Mouse (Mus musculus) forebrain, embryonic 16.5 days (tissue): ENCODE data around the gene Bag6. TPM values are rescaled to one million over a fixed set of nuclear protein-coding genes. Genes with fewer than 3 reads are reported as not detected.
A peak's percentile ranks its signal among the peaks of the same experiment; 100 is the strongest.

Experiments used
- ATAC-seq: fragments of 200-750 bp; cut with Nextera tagmentation; 2 replicates; pipeline ENCODE4 v1.8.0; 2017; ENCODE audit warnings: mild to moderate bottlenecking, moderate library complexity
- H3K27ac ChIP-seq: fragments of 300-500 bp; sonication (generic); 2 replicates; pipeline ENCODE4 v1.5.1; 2014; ENCODE audit warnings: low read length, control low read depth
- H3K27me3 ChIP-seq: fragments of 300-500 bp; sonication (generic); replicated peaks from 2 replicates; pipeline ENCODE4 v1.6.1; 2014; ENCODE audit warnings: low read length; ENCODE audit not compliant: control insufficient read depth, insufficient read depth
- H3K36me3 ChIP-seq: fragments of 300-500 bp; sonication (generic); 2 replicates; pipeline ENCODE4 v1.6.1; 2014; ENCODE audit not compliant: control insufficient read depth, insufficient read depth
- H3K4me1 ChIP-seq: fragments of 300-500 bp; sonication (generic); replicated peaks from 2 replicates; pipeline ENCODE4 v1.6.1; 2014; ENCODE audit warnings: low read length; ENCODE audit not compliant: control insufficient read depth, insufficient read depth
- H3K4me2 ChIP-seq: fragments of 300-500 bp; sonication (generic); 2 replicates; pipeline ENCODE4 v1.6.1; 2014; ENCODE audit warnings: mild to moderate bottlenecking, low read length, control low read depth
- H3K4me3 ChIP-seq: fragments of 300-500 bp; sonication (generic); replicated peaks from 2 replicates; pipeline ENCODE4 v1.5.1; 2014; ENCODE audit warnings: mild to moderate bottlenecking, low read length, control low read depth
- H3K9ac ChIP-seq: fragments of 300-500 bp; sonication (generic); replicated peaks from 2 replicates; pipeline ENCODE4 v1.6.1; 2014; ENCODE audit warnings: low read depth, low read length, control low read depth
- H3K9me3 ChIP-seq: fragments of 300-500 bp; sonication (generic); 2 replicates; pipeline ENCODE4 v1.6.1; 2016; ENCODE audit warnings: low read length; ENCODE audit not compliant: control insufficient read depth
- WGBS: fragments of 180-500 bp; shearing (Covaris S2); extraction: QIAGEN DNeasy Blood & Tissue Kit; methylation state at CpG from one replicate; pipeline ENCODE4 v1.1.7; 2014; 5-methylcytosine and 5-hydroxymethylcytosine counted together
- polyA plus RNA-seq: library from polyadenylated mRNA; unstranded; fragments of >200 nt; fragmentation: Nextera tagmentation; extraction: Ambion mirVana; gene quantifications from 2 replicates; pipeline ENCODE4 v1.2.1, GENCODE M21; 2015

The Bag6 gene
- polyA plus RNA-seq, 1 experiment from 2014 or later: 86.7 TPM

DNA sequence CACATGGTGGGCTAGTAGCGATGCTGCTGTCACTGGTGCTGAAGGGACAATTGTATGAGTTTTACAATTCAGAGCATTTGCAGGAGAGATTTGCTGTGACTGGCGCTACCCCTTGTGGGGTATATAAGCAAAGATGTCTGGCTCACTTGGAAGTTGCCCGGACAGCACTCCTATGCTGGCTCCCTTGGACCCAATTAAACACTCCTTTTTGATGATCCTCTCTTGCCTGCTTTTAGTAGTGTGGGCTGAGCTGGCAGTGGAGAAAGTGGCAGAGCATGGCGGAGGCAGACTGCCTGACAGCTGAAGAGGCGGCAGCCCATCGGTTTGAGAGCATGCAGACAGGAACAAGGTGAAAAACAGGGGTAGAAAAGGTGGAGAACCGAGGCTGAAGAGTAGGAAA is 32.8 kb downstream of the Bag6 start:
- 89% methylated on average over 7 of the region's 7 CpGs for WGBS
- no peaks in the 10 kb centered on the region for H3K9me3 ChIP-seq

DNA sequence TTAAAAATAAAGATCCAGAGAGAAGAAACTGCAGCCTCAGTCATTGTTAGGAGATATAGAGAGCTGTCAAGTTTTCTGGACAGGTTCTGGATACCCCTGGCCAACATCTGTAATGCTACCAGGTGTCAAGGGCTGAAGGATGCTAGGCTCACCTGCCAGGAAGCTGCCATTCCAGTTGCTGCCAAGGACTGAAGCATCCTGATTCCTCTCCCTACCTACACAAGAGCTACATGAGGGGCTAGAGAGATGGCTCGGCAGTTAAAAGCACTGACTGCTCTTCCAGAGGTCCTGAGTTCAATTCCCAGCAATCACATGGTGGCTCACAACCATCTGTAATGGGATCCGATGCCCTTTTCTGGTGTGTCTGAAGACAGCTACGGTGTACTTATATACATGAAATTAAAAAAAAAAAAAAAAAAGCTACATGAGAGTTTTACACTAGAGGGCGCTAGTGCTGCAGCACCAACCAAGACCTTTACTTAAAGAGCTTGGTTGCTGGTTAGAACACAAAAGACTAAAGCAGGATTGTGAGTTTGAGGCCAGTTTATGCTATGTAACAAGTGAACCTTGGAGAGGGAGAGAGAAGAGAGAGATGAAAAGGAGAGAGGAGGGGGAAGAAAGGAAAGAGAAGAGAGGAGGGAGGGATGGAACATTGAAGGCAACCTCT is 33.7 kb downstream of the Bag6 start:
- Histone ChIP-seq H3K4me2 (no peak overlapping the region), H3K9me3 (no peaks in the 10 kb centered on the region), H3K27me3 (no peaks in the 10 kb centered on the region), H3K27ac (peak overlapping the region; percentile 31; the same call in 1 of the 2 replicates), H3K36me3 (no peaks in the 10 kb centered on the region), H3K9ac (no peak overlapping the region), H3K4me3 (no peak overlapping the region), H3K4me1 (peaks cover 9% of the 10 kb centered on the region)
- 13% methylated on average over 4 of the region's 4 CpGs for WGBS
- no peak for ATAC-seq

More for the DNA sequence above, 32.8 kb downstream of the Bag6 start:
- H3K4me3 ChIP-seq: no peak overlapping the region
- H3K9ac ChIP-seq: no peak overlapping the region
- peaks cover 16% of the 10 kb centered on the region for H3K4me1 ChIP-seq
- H3K4me2 ChIP-seq: no peak overlapping the region
- no peaks in the 10 kb centered on the region for H3K36me3 ChIP-seq
- no peak overlapping the region for H3K27ac ChIP-seq
- no peak for ATAC-seq
- H3K27me3 ChIP-seq: no peaks in the 10 kb centered on the region

DNA sequence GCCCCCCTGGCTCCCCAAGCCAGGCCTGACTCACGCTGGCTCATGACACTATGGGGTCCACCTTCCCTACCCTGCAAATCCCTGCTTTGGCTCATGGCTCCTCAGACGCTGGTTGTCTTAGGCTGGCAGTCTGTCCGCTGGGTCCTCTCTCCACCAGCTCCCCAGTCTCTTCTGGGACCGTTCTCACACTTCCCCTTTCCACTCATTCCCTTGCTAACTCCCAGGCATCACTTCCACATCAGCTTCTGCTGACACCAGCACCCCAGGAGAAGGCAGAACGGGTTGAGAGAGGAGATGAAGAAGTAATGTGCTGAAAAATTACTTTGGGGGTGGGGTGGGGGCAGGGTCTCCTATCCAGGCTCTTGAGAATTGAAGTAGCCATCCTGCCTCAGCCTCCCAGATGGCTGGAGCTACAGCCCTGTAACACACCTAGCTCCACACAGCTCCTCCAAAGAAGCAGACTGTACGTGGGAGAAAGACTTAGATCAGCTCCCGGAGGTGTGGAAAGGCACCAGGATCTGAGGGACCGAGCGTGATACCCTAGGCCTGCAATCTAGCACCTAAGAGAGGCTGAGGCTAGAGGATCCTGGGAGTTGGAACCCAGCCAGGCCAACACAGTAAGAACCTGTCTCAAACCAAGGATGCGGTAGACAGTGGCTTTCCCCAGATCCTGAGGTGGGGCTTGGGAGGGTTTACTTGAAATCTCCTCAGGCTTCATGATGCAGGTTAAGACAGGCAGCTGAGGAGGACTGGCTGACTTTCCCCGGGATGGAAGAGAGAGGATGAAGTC is 37.7 kb downstream of the Bag6 start:
- no peaks in the 10 kb centered on the region for H3K4me1 ChIP-seq
- no peak overlapping the region for H3K27ac ChIP-seq
- H3K4me3 ChIP-seq: no peak overlapping the region
- ATAC-seq: no peak
- no peak overlapping the region for H3K4me2 ChIP-seq
- no peaks in the 10 kb centered on the region for H3K36me3 ChIP-seq
- H3K9me3 ChIP-seq: no peaks in the 10 kb centered on the region
- H3K27me3 ChIP-seq: no peaks in the 10 kb centered on the region
- 74% methylated on average over 11 of the region's 11 CpGs for WGBS
- H3K9ac ChIP-seq: no peak overlapping the region

DNA sequence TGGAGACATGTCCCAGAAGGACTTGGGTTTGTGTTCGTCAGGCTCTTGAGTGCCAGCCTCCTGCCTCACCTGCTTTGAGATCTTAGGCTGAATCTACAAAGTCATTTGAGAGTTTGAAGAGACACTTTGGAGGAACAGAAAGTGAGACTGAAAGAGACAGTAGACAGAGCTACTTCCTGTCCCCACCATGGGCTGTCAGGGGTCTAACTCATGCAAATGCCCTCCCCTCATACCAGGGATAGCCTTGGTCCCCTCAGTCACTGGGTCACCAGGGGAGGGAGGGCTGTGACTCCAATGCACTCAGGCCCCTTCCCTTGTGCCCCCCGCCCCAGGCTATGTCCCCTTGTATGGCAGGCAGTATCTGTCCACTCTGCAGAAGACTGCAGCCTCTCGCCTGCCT is 38.4 kb downstream of the Bag6 start:
- no peak overlapping the region for H3K27ac ChIP-seq

DNA sequence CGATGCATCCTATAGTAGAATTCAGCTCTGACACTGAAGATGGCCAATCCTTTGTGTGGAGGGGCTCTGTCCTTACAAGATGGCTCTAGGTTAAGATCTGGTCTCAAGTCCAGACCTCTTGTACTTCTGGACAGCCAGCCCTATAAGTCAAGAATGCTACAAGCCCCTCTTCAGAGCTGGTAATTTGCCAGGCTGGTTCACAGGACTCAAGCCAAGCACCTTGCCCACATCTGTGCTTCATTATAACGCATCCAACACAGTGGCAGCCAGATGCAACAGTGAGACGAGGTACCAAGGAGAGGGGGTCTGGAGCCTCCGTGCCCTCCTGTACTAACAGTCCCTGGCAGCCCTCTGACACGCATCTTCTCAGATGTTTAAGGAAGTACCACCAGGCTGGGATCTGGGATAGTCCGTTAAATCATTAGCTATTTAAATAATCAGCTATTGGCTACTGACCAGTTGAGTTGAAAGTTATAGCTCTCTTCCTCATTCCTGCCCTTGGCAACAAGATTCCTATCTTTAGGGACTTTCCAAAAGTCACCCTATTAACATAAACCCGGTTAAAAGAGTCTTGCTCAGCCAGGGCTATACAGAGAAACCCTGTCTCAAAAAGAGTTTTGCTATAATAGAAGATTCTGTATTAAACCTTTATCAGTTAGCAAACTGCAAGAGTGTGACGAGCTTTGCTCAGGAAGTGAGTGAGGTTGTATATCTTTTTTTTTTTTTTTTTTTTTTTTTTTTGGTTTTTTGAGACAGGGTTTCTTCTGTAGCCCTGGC is 39.4 kb downstream of the Bag6 start:
- no peak overlapping the region for H3K4me3 ChIP-seq
- no peaks in the 10 kb centered on the region for H3K9me3 ChIP-seq
- WGBS: 73% methylated on average over 8 of the region's 8 CpGs
- ATAC-seq: no peak
- H3K4me1 ChIP-seq: no peaks in the 10 kb centered on the region
- H3K27ac ChIP-seq: no peak overlapping the region
- H3K9ac ChIP-seq: no peak overlapping the region
- H3K4me2 ChIP-seq: no peak overlapping the region
- no peaks in the 10 kb centered on the region for H3K36me3 ChIP-seq
- H3K27me3 ChIP-seq: no peaks in the 10 kb centered on the region

More for the DNA sequence above, 38.4 kb downstream of the Bag6 start:
- no peak overlapping the region for H3K4me2 ChIP-seq
- H3K9me3 ChIP-seq: no peaks in the 10 kb centered on the region
- no peaks in the 10 kb centered on the region for H3K27me3 ChIP-seq
- no peak for ATAC-seq
- WGBS: 84% methylated on average over 3 of the region's 3 CpGs
- no peaks in the 10 kb centered on the region for H3K4me1 ChIP-seq
- no peak overlapping the region for H3K4me3 ChIP-seq
- no peaks in the 10 kb centered on the region for H3K36me3 ChIP-seq
- no peak overlapping the region for H3K9ac ChIP-seq

DNA sequence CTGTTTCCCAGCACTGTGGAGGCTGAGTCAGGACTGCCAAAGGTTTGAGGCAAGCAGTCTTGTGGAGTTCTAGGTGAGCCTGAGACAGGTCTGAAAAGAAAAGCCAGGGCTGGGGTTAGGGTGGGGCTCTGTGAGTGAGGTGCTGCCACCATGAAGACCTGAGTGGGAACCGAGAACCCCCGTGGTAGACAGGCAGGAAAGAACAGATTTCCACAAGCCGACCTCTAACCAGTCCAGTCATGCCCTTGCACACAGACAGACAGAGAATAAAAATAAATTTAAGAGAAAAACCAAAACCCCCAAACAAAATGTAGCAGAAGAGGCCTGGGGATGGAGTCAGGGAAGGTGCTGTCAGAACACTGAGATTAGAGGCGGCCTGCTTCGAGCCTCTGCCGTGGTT is 40.4 kb downstream of the Bag6 start:
- 76% methylated on average over 6 of the region's 6 CpGs for WGBS
- no peak overlapping the region for H3K4me3 ChIP-seq
- H3K4me2 ChIP-seq: no peak overlapping the region
- no peaks in the 10 kb centered on the region for H3K27me3 ChIP-seq
- H3K36me3 ChIP-seq: no peaks in the 10 kb centered on the region
- no peak overlapping the region for H3K27ac ChIP-seq
- H3K4me1 ChIP-seq: no peaks in the 10 kb centered on the region
- H3K9ac ChIP-seq: no peak overlapping the region
- no peaks in the 10 kb centered on the region for H3K9me3 ChIP-seq
- no peak for ATAC-seq

DNA sequence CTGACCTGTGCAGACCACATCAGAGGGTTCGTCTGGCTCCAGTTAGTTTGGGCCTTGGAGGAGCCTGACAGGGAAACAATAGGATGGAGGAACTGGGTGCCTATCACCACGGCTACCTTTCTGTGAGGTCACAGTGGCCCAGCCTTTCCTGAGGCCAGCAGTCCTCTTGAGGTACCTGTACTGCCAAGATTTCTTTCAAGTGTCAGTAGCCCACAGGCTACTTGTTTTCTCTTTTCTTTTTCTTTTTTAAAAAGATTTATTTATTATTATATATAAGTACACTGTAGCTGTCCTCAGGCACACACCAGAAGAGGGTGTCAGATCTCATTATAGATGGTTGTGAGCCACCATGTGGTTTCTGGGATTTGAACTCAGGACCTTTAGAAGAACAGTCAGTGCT is 41.0 kb downstream of the Bag6 start, which contains the start of gene Aif1:
Gene Aif1 (minus strand): TSS at position 101 of the 400 bp plus-strand sequence.
- no peaks in the 10 kb centered on the region for H3K4me1 ChIP-seq
- H3K27me3 ChIP-seq: no peaks in the 10 kb centered on the region
- ATAC-seq: no peak
- H3K4me3 ChIP-seq: no peak within 1 kb of the TSS
- H3K9me3 ChIP-seq: no peaks in the 10 kb centered on the region
- H3K9ac ChIP-seq: no peak within 1 kb of the TSS
- WGBS: 43% methylated on average over 2 of the region's 2 CpGs
- H3K27ac ChIP-seq: no peak within 1 kb of the TSS
- H3K36me3 ChIP-seq: no peaks in the 10 kb centered on the region
- no peak within 1 kb of the TSS for H3K4me2 ChIP-seq

DNA sequence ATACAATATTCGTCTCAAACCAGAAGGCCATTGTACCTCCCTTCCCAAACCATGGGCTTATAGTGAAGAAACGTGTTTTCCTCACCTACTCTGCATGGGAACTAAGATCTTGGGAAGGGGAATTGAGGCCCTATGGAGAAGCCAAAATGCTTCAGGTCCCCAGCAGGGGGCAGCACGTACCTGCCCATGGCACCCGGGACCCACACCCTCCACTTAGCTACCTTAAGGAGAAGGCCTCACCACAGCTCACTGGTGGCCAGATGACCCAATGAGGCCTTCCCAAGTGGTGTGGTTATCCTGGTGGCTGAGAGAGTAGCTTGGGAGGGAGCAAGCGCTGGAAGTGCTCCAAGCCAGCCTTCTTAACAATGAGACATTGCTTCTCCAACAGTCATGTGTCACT is 43.5 kb downstream of the Bag6 start:
- Histone ChIP-seq H3K4me2 (no peak overlapping the region), H3K4me3 (no peak overlapping the region), H3K4me1 (no peaks in the 10 kb centered on the region), H3K9me3 (no peaks in the 10 kb centered on the region), H3K36me3 (no peaks in the 10 kb centered on the region), H3K27me3 (no peaks in the 10 kb centered on the region), H3K27ac (no peak overlapping the region), H3K9ac (no peak overlapping the region)
- 0 out of 2 replicates have a peak, but pooled peaks have one; percentile 49 for ATAC-seq
- 10% methylated on average over 5 of the region's 5 CpGs for WGBS

DNA sequence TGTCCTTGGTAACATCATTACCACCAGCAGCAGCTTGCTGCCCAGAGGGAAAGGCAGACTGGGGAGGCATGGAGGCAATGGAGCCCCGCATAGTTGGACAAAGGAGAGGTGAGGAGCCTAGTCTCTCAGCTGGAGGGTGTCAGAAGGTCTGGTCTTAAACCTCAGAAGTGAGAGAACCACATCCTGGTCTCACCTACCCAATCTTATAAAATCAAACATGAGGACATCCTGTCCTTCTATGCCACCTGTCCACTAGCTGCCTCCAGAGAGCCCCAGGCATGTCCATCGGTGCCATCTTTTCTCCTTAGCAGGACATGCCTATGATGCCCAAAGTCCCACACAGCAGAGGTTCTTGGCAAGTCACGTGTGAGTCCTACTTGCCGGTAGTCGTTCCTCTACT is 45.1 kb downstream of the Bag6 start:
- Histone ChIP-seq H3K9me3 (no peaks in the 10 kb centered on the region), H3K4me1 (no peaks in the 10 kb centered on the region), H3K9ac (no peak overlapping the region), H3K4me2 (no peak overlapping the region), H3K4me3 (no peak overlapping the region), H3K36me3 (no peaks in the 10 kb centered on the region), H3K27ac (no peak overlapping the region), H3K27me3 (no peaks in the 10 kb centered on the region)
- no peak for ATAC-seq
- 91% methylated on average over 5 of the region's 5 CpGs for WGBS
